Mouse (Mus musculus): ENCODE measurements around the gene 2700049A03Rik. TPM values are rescaled to one million over a fixed set of nuclear protein-coding genes. Genes with fewer than 3 reads are reported as not detected.

The 2700049A03Rik gene
- total RNA-seq, 2 experiments from 2014 or later, result 5.6 to 5.7 TPM

- H3K27ac ChIP-seq, result no peak overlapping the region
- intact Hi-C loops (cut with DNase I), result no loop called here
- no peak for DNase-seq (ENCODE audit: extremely low spot score in 1 of 2, low spot score in 2 of 2)
- peak overlapping the region; percentile 80 for H3K4me3 ChIP-seq
- TF ChIP-seq CTCF (IDR thresholded peaks at IDR 0.05), result no peak
Measured at GRCm38 (mm10) chr12:71137686-71138085, 1.0 kb downstream of the 2700049A03Rik start.

GRCm38 (mm10) chr12:71139258-71139828 lies 2.7 kb downstream of the 2700049A03Rik start:
- no peak for DNase-seq (ENCODE audit: extremely low spot score in 1 of 2, low spot score in 2 of 2)
- no peak overlapping the region for H3K27ac ChIP-seq
- H3K4me3 ChIP-seq, result no peak overlapping the region
- TF ChIP-seq CTCF (IDR thresholded peaks at IDR 0.05), result peak; percentile 46
- intact Hi-C loops (cut with DNase I), result no loop called here

GRCm38 (mm10) chr12:71141189-71141588 lies 4.5 kb downstream of the 2700049A03Rik start:
- intact Hi-C loops (cut with DNase I), result no loop called here
- no peak for DNase-seq (ENCODE audit: extremely low spot score in 1 of 2, low spot score in 2 of 2)
- Histone ChIP-seq H3K27ac (no peak overlapping the region), H3K4me3 (no peak overlapping the region)
- peak; percentile 5 for TF ChIP-seq CTCF (IDR thresholded peaks at IDR 0.05)

- peak; percentile 82 for TF ChIP-seq CTCF (IDR thresholded peaks at IDR 0.05)
- peak in 1 of 2 experiments; percentile 45 for DNase-seq (ENCODE audit: extremely low spot score in 1 of 2, low spot score in 2 of 2)
- intact Hi-C loops (cut with DNase I), result no loop called here
- Histone ChIP-seq H3K4me3 (no peak overlapping the region), H3K27ac (no peak overlapping the region)
Measured at GRCm38 (mm10) chr12:71147641-71148040, 11.0 kb downstream of the 2700049A03Rik start.

DNA sequence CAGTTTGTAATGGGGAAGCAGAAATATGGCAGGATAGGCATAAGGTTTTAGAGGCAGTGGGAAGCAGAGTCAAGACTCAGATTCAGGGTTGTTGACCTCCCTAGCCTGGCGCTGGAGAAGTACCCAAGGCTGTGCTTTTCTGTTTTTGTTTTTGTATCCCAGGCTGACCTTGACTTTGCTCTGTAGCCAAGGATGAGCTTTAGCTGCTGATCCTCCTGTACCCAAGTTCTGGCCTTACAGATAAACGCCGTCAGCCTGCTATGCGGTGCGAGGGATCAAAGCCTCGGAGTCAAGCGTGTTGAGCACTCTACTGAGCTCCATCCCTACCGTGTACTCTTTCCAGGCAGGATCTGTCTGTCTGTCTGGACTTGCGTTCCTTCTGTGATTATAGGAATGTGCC lies 12.2 kb downstream of the 2700049A03Rik start:
- no peak overlapping the region for H3K4me3 ChIP-seq

DNA sequence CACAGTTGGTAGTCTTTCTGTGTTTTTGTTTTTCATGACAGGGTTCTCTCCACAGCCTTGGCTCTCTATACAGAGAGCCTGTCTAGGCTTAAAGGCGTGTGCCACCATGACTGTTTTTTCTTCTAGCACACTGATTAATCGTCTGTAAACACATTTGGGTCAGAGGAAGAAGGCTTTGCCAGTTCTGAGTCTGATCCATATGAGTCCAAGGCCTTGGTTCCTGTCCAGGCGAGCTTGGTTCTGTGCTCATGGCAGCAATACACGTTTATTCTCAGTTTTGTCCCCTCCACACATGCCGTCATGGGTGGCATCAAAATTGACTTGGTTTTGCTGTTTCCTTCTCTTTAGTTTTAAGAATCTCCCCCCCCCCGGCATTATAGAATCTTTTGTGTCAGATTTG lies 12.8 kb downstream of the 2700049A03Rik start:
- intact Hi-C loops (cut with DNase I), result no loop called here
- Histone ChIP-seq H3K4me3 (no peak overlapping the region), H3K27ac (no peak overlapping the region)
- no peak for DNase-seq (ENCODE audit: extremely low spot score in 1 of 2, low spot score in 2 of 2)
- TF ChIP-seq CTCF (IDR thresholded peaks at IDR 0.05), result no peak

More for the DNA sequence above, 12.2 kb downstream of the 2700049A03Rik start:
- TF ChIP-seq CTCF (IDR thresholded peaks at IDR 0.05), result no peak
- intact Hi-C loops (cut with DNase I), result no loop called here
- no peak overlapping the region for H3K27ac ChIP-seq
- DNase-seq (ENCODE audit: extremely low spot score in 1 of 2, low spot score in 2 of 2), result no peak

- no peak for TF ChIP-seq CTCF (IDR thresholded peaks at IDR 0.05)
- no peak overlapping the region for H3K27ac ChIP-seq
- intact Hi-C loops (cut with DNase I), result no loop called here
- no peak overlapping the region for H3K4me3 ChIP-seq
- no peak for DNase-seq (ENCODE audit: extremely low spot score in 1 of 2, low spot score in 2 of 2)
Measured at GRCm38 (mm10) chr12:71150167-71150566, 13.5 kb downstream of the 2700049A03Rik start.

GRCm38 (mm10) chr12:71154979-71155378 lies 18.3 kb downstream of the 2700049A03Rik start:
- intact Hi-C loops (cut with DNase I), result no loop called here
- no peak for DNase-seq (ENCODE audit: extremely low spot score in 1 of 2, low spot score in 2 of 2)
- no peak for TF ChIP-seq CTCF (IDR thresholded peaks at IDR 0.05)
- Histone ChIP-seq H3K4me3 (no peak overlapping the region), H3K27ac (no peak overlapping the region)

- DNase-seq (ENCODE audit: extremely low spot score in 1 of 2, low spot score in 2 of 2), result no peak
- intact Hi-C loops (cut with DNase I), result no loop called here
- no peak overlapping the region for H3K4me3 ChIP-seq
- no peak for TF ChIP-seq CTCF (IDR thresholded peaks at IDR 0.05)
- no peak overlapping the region for H3K27ac ChIP-seq
Measured at GRCm38 (mm10) chr12:71157974-71158373, 21.3 kb downstream of the 2700049A03Rik start.

DNA sequence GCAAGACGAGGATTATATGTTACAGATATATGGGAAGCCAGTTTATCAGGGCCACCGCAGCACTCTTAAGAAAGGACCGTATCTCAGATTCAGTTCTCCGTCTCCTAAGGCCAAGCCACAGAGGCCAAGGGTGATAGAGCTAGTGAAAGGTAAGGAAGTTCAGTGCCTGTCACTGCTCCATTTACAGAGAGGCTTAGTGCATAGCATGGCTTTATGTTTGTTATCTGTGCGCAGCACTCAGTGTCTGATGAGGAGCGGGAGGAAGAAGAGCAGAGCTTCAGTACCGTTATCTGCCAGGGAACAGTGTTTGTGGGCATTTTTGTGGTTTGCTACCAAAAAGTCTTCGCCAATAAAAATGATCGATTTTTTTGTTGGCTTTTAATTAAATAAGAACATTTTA lies 27.8 kb downstream of the 2700049A03Rik start:
- H3K27ac ChIP-seq, result no peak overlapping the region
- DNase-seq (ENCODE audit: extremely low spot score in 1 of 2, low spot score in 2 of 2), result no peak
- no peak overlapping the region for H3K4me3 ChIP-seq
- intact Hi-C loops (cut with DNase I), result no loop called here
- TF ChIP-seq CTCF (IDR thresholded peaks at IDR 0.05), result no peak

GRCm38 (mm10) chr12:71169911-71170310 lies 33.3 kb downstream of the 2700049A03Rik start:
- no peak for TF ChIP-seq CTCF (IDR thresholded peaks at IDR 0.05)
- intact Hi-C loops (cut with DNase I), result no loop called here
- Histone ChIP-seq H3K27ac (no peak overlapping the region), H3K4me3 (no peak overlapping the region)
- DNase-seq (ENCODE audit: extremely low spot score in 1 of 2, low spot score in 2 of 2), result no peak

GRCm38 (mm10) chr12:71183736-71184135 lies 47.1 kb downstream of the 2700049A03Rik start:
- H3K4me3 ChIP-seq, result no peak overlapping the region
- no peak for DNase-seq (ENCODE audit: extremely low spot score in 1 of 2, low spot score in 2 of 2)
- no peak for TF ChIP-seq CTCF (IDR thresholded peaks at IDR 0.05)
- no peak overlapping the region for H3K27ac ChIP-seq
- intact Hi-C loops (cut with DNase I), result no loop called here

- no peak overlapping the region for H3K4me3 ChIP-seq
- no peak for DNase-seq (ENCODE audit: extremely low spot score in 1 of 2, low spot score in 2 of 2)
- no peak overlapping the region for H3K27ac ChIP-seq
- no peak for TF ChIP-seq CTCF (IDR thresholded peaks at IDR 0.05)
- intact Hi-C loops (cut with DNase I), result no loop called here
Measured at GRCm38 (mm10) chr12:71184396-71184795, 47.7 kb downstream of the 2700049A03Rik start.
